Mouse (Mus musculus): ENCODE measurements at regions not wholly inside any gene's neighbourhood (a gene's known extent, or its start where the extent isn't known, plus 50 kb on each side); places are given as distances from the start of the nearest gene placed in this dataset.

DNA sequence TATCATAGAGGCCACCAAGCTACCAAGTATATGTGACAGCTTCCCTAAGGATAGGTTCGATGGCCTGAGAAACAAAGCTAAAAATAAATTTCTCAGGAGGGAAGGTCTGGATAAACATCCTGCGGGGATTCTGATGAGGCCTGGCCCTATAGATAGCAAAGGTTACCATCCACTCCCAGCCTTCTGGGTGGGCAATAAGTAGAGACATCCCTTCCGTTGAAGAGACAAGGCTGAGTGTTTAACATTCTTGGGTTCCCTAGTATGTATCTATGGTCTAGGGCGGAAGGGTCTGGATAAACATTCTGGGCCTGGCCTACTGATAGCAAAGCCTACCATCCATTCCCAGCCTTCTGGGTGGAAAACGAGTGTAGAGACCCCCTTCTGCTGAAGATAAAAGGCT is 180.5 kb upstream of the Dlk1 start:
- no peak for DNase-seq

DNA sequence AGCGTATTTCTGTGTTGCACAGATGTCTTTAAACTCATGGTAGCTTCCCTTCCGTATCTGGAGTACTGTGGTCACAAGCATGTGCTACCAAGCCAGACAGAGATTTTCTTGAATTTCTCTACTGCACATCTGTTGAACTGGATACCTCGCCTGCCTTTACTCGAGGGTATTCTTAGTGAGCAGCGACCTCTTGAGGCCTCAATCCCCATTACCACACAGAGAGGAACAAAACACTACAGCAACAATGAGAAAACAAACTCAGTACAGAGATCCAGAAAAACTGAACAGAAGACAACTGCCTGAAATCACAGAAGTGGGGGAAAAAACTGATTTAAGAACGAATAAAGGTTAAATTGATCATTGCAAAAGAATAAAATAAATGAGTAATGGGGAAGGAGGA is 137.8 kb upstream of the Dlk1 start:
- DNase-seq = peak in 1 of 2 experiments; percentile 21

DNA sequence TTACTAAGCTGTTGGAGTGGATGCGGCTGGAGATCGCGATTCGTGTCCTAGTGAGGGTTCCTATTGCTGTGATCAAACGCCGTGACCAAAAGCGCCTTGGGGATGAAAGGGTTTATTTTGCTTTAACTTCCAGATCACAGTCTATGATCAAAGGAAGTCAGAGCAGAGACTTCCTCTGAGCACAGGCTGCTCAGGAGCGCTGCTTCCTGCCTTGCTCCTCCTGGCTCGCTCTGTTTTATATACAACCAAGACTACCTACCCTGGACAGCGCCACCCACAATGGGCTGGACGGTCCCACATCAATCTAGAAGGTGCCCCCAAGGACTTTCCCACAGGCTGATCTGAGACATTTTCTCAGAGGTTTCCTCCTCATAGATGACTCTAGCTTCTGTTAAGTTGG is 126.6 kb upstream of the Dlk1 start:
- no peak for DNase-seq

DNA sequence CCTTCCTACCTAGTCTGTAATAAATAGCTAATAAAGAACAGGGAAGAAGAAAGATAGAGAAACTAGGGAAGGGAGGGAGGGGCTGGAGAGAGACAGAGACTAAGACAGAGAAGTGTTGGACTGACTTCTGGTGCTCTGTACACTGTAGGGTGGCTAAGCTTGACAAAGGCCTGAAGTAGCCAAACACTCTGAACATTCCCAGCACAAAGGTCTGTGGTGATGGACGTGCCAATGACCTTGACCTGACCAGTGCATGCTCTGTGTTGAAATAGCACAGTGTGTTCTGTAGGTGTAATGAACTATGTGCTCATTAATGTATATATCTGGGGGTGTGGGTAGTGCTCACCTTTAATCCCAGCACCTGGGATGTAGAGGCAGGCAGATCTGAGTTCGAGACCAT is 81.3 kb upstream of the Dlk1 start:
- DNase-seq = no peak

DNA sequence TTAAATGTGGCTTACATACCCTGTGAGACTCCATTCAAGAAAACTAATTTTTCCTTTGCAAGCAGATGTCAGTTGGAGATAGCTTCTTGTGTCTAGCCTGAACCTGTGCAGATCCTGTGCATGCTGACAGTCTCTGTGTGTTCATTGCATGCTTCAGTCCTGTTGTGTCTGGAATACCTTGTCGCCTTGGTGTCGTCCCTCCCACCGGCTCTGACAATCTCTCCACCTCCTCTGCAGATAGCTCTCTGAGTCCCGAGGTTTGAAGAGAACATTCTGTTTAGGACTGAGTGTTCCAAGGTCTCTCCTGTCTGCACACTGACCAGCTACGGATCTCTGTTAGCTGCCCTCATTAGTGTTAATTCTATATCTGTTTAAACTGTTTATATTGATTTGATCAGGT is 66.8 kb upstream of the Dlk1 start:
- DNase-seq = no peak

DNA sequence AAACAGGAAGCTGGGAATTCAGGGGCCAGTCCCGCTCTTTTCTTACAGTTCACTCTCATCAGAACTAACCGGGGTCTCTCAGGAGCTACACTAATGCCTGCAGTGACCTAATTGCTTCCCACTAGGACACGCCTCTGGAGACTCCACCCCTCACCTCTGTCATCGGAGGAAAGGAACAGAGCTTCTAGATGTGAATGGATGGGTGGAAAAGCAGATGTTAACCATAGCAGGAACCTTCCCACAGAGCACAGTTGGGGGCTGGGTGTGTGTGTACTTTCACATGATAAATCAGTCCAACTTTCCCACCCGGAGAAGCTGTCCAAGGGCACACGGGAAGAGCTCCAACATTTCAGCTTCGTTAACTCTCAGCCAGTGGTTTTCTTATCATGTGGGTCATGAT is 63.8 kb upstream of the Dlk1 start:
- DNase-seq = no peak

DNA sequence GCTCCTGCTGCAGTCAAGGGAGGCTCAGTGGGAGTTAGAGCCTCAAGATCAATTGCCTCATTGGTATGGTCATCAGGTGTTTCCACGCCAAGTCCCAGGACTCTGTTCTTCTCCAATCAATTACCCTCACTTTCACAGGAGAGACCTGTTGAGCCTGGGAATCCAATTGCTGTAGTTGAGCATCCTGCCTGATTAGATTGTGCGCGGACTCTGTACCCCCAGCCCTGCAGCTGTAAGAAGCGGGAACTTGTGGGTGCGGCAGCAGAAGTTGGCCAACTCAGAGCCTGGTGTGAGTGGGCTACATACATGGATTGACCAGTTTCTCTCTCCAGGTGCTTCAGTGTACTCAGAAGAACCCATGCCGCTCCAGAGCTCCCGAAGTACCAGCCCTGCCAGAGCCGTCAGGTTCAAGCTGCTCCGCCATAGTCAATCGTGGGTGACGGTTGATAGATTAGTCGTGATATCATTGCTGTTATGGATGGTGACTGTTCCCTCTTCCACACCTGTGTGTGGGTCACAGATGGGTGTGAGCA is 62.2 kb upstream of the Dlk1 start:
- DNase-seq = no peak

DNA sequence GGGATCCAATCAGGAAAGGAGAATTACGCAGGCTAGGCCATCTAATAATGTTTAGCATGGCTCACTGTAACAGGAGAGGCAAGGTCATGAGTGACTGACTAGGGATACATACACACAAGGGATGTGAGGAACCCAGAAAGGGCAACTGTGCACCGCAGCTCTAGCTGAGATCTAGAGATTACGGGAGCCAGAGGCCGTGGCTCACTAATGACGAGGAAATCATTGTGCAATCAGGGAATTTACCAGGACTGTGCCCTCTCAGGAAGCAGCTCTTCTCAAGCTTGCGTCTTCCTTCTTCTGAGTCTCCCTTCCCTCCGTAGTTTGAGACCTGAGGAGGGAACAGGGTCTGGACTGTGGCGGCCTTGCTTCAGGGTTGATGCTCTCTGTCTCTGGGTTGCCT is 61.6 kb upstream of the Dlk1 start:
- no peak for DNase-seq

DNA sequence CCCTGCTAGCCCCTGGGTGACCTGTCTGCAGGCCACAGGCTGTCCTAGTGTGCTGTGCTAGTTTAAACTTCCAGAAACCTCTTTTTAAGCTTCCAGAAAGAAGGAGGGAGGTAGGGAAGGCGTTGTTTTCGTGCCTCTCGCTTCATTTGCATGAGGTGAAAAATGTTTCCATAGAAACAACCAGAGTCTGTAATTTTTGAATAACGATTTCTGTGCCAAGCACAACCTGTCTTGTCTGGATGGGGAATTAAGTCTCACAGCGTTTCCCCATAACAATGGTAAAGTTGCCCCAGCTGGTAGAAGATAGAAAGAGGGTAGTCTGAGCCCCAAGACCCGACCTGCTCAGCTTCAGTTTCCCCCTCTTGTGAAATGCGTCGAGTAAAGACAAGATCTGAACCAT is 59.3 kb upstream of the Dlk1 start:
- no peak for DNase-seq

DNA sequence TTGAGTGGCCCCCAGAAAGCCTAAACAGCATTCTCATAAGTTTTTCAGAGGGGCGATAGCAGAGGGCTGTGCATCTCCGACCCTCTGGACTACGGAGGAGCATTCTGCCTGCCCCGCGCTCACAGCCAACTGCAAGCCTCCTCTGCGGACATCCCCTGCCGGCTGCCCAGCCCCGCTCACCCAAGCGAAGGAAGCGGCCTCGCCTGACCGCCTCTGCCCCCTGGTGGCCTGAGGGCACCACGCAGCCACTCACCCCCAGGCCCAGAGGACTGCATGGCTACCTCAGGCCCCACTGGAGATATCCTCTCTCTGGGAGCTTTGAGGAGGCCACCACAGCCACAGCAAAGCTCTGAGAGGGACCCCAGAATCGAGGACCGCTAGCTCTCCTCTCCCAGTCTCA is 58.8 kb upstream of the Dlk1 start:
- DNase-seq = peak; percentile 26 to 61

DNA sequence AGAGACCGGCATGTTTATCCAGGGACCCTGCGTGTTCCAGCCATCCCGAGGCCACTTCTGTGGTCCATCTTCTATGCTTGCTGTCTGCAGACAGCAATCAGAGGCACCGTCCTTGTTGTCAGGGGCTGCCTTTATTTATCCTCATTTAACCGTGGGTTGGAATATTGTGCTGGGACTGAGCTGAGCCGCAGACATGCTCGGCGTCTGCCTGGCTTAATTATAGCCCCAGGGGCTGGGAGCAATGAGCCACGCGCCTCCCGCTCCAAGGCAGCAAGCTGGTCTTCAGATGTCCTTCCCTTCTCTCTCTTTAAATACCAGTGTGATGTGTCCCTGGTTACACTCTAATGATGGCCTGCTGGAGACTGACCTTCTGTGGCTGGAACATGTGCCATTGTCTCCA is 58.2 kb upstream of the Dlk1 start:
- no peak for DNase-seq

DNA sequence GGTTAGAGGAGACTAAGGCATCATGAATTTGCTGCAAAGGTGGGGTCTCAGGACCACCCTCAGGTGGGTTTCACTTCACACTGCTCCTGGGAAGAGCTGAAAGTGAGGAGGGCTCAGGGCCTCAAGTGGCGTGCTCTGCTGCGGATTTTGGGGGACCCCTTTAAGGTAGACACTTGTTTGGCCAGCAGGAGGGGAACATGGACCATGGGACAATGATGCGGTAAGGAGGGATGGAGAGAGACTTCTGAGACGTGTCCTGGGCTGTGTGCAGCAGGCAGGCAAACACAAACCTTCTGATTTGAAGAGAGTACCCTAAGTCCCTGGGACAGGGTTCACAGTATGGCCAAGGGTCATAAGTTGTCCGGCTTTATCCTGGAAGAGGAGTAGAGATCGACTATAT is 56.0 kb upstream of the Dlk1 start:
- DNase-seq = no peak

DNA sequence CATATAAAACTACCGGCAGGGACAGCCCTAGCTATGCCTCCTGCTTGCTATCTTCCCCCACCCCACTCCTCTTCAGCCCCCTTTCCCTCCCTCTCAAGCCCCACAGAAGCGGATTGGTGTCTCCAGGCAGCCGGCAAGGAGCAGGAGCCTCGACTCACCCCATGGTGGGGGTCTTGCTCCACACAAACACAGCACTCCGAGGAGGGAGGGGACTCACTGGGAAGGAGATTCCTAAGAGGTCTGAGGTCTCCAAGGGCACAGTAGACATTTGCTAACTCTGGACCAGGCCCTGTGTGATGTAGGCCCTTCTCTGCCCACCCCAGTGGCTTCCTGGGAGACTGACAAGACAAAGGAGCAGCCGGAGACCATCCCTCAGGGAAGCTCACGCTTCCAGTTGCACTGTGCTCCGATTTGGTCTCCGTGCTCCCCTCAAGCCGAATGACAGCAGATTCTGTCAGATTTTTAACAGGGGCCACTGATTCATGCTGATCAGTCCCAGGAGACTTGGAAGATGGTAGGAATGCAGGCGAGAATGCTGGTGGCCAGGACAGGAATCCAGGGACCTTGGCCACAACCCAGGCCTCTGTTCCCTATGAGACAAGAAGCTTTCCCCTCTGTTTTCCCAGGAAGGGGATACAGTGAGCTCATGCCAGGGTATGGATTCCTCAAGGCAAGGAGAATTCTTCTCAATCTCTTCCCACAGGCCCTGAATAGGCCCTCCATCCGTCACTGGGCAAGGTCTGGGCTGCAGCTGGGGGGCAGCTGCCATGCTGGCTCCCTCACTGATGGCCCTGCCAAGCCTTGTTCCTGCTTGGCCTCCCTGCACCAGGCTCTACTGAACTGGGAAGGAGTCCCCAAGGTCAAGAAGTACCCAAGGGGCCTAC is 55.2 kb upstream of the Dlk1 start:
- DNase-seq = no peak

DNA sequence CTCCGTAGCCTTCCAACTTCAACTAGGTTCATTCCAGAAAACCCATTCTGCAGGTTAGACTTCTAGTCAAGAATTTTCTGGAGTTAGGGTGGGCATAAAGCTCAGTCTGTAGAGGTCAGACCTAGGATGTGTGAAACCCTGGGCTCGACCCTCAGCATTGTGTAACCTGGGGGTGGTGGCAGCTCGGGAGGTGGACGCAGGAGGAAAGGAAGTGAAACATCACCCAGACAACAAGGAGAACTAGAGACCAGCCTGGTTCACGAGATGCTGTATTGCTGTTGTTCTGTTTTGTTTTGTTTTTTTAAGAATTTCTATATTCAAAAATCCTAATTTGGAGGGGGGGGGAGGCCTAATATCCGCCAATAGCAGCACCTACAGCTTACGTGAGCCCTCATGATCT is 54.1 kb upstream of the Dlk1 start:
- no peak for DNase-seq

DNA sequence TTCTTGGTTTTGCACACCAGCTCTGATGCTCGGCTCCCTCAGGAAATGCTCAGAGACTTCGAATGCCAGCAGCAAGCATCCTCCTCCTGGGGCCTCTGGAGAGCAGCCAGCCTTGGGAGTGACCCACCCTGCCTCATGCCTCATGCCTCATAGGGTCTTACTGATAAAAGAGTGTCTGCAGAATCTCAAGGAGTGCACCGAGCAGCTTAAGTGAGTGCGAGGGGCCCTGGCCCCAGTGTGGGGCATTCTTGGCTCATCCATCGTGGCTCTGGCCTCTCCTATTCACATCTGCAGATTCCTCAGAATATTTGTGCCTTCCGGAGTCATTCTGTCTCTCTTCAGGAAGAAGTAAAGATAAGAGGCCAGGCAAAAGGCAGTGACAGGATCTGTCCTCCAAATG is 53.7 kb upstream of the Dlk1 start:
- no peak for DNase-seq

DNA sequence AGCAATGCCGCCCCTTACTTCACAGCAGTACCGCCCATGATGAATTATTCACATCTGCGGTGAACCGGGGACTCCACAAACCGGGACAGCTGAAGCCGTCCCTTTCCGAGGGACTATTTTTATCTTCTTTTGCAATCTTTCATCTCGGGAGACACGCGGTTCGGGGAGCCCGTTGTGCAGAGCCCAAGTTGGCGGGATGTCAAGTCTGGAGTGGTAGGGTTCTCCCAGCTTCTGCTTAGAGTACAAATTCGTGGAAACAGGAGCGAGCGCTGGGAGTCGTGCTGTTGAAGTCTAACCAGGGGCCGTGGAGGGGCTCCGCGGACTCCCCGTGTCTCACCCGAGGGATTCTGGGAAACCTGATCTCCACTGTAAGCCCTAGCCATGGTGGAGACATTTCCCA is 53.0 kb upstream of the Dlk1 start:
- DNase-seq = peak in 1 of 2 experiments; percentile 23

DNA sequence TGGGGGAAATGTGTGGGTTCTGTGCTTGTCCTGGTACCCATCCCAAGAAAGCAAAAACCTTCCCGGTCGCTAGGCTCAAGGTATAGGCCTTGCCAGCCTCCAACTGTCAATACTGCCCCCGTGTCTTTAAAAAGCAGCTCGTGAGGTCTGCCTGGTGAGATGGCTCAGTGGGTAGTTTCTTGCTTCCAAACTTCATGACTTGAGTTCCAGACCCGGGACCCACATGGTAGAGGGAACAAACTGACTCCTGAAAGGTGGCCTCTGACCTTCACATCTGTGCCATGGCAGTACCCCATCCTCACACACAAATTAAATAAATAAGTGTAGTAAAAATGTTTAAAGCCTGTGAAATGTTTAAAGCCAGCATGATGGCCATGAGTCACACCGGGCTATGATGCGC is 52.6 kb upstream of the Dlk1 start:
- DNase-seq = no peak

DNA sequence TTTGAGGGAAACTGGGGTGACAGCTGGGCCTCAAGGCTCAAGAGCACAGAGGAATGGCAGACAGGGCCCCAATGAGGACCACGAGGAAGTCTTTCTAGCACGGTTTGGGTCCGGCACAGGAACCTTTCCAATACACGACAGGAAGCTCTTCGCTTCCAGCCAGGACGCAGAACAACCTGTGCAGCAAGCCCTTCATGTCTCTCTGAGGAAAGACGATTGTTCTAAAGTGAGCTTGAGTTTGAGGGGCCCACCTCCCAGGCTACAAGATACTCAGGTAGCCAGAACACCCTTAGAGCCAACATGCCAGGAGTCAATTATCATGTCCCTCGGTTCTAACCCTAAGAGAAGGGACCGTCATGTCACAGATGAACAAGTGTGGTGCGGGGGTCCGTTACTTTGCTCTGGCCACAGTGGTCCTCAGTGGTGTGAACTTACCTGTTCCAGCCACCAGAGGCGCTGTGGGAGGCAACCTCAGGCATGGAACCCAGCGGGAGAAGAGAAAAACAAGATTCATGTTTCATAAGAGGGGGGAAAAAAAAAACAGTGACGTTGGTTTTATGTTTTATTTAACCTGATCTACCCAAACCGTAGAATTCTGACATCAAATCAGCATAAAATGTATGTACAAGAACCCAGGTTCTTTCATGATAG is 51.6 kb upstream of the Dlk1 start:
- DNase-seq = no peak

DNA sequence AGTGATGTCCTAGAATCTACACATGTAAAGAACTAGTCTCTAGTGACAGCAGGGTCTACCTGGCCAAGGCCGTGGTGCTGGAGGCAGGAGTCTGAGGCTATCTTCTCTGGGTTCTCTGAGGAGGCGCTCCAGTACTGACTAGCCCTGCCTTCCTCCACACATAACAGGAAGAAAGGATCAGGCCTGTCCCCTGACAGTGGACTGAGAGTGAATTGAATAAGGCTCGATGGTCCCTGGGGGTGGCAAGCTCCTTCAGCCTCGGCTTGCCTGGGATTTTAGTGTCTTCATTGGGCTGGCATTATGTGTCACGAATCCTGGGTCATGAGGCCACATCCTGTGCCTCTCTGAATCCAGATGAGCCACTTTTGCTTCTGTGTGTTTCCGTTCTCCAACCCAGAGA is 50.9 kb upstream of the Dlk1 start:
- no peak for DNase-seq

DNA sequence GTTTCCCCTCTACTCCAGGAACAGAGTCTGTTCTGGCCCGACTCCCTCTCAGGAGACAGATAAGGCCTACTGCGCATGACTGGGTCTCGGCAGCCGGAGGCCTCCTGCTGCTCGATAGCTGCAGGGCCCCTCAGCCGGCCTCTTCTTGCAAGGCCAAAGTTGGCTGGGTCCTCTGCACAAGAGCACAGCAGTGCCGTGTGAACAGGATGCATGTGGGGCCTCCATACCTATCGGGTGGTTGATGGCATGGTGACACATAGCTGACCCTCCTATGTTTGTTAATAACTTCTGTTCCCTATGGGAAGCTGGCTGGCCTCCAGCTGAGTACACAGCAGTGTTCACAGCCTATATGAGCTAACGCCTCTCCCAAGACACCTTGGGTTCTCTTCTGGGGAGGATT is 50.4 kb upstream of the Dlk1 start:
- DNase-seq = no peak
